Mouse (Mus musculus) limb, embryonic 15.5 days (tissue): Measurements from ENCODE around the gene Adprhl1. TPM values are rescaled to one million over a fixed set of nuclear protein-coding genes. Genes with fewer than 3 reads are reported as not detected.

Source experiments
- ATAC-seq: fragments of 200-750 bp; cut with Nextera tagmentation; 2 replicates; pipeline ENCODE4 v1.8.0; 2017; ENCODE audit warnings: low read depth, moderate TSS enrichment; ENCODE audit not compliant: insufficient number of reproducible peaks, low FRiP score, low TSS enrichment
- H3K27ac ChIP-seq: fragments of 300-500 bp; sonication (generic); 2 replicates; pipeline ENCODE4 v1.5.1; 2015; ENCODE audit warnings: moderate library complexity, mild to moderate bottlenecking, inconsistent platforms
- H3K27me3 ChIP-seq: fragments of 300-500 bp; sonication (generic); 2 replicates; pipeline ENCODE4 v1.6.1; 2015; ENCODE audit warnings: inconsistent platforms
- H3K36me3 ChIP-seq: fragments of 300-500 bp; sonication (generic); 2 replicates; pipeline ENCODE4 v1.6.1; 2015; ENCODE audit warnings: inconsistent platforms
- H3K4me1 ChIP-seq: fragments of 300-500 bp; sonication (generic); 2 replicates; pipeline ENCODE4 v1.6.1; 2015; ENCODE audit warnings: inconsistent platforms
- H3K4me2 ChIP-seq: fragments of 300-500 bp; sonication (generic); 2 replicates; pipeline ENCODE4 v1.6.1; 2015; ENCODE audit warnings: mild to moderate bottlenecking, inconsistent platforms
- H3K4me3 ChIP-seq: fragments of 300-500 bp; sonication (generic); 2 replicates; pipeline ENCODE4 v1.5.1; 2015; ENCODE audit warnings: mild to moderate bottlenecking, inconsistent platforms
- H3K9ac ChIP-seq: fragments of 300-500 bp; sonication (generic); 2 replicates; pipeline ENCODE4 v1.6.1; 2015; ENCODE audit warnings: inconsistent platforms
- H3K9me3 ChIP-seq: fragments of 300-500 bp; sonication (generic); 2 replicates; pipeline ENCODE4 v1.6.1; 2016; ENCODE audit warnings: inconsistent platforms
- WGBS: fragments of 180-500 bp; shearing (Covaris S2); methylation state at CpG from one replicate; pipeline ENCODE4 v1.1.7; 2015; 5-methylcytosine and 5-hydroxymethylcytosine counted together
- polyA plus RNA-seq: library from polyadenylated mRNA; unstranded; fragments of >200 nt; fragmentation: Nextera tagmentation; extraction: Ambion mirVana; gene quantifications from 2 replicates; pipeline ENCODE4 v1.2.1, GENCODE M21; 2015

Adprhl1 gene
- polyA plus RNA-seq, 1 experiment from 2014 or later: 5.0 TPM

DNA sequence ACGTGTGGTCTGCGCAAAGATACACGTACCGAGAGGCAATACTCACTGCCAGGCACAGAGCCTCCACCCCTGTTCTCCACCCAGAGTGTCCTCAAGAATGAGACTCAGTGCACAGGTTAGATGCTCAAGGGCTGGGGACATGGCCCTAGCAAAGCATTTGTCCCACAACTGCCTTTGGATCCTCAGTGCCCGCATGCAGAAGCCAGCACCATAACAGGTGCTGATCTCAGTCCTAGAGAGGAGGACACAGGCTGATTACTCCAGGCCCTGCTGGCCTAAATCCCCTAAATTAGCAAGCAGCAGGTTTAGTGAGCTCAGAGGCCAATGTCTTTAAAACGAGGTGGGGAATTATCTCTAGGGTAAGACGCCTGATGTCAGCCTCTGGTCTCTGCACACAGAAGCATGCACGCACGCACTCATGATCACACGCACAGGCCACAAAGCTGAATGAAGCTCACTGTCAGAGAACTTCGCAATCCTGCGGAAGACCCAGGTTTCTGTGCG is 65.9 kb downstream of the Adprhl1 start:
- no peak overlapping the region for H3K9ac ChIP-seq
- H3K4me1 ChIP-seq: no peaks in the 10 kb centered on the region
- no peak for ATAC-seq
- H3K4me3 ChIP-seq: no peak overlapping the region
- no peak overlapping the region for H3K4me2 ChIP-seq
- H3K9me3 ChIP-seq: no peaks in the 10 kb centered on the region
- H3K27me3 ChIP-seq: no peaks in the 10 kb centered on the region
- peaks cover 16% of the 10 kb centered on the region; the same call in 1 of the 2 replicates for H3K36me3 ChIP-seq
- H3K27ac ChIP-seq: no peak overlapping the region
- 88% methylated on average over 13 of the region's 13 CpGs for WGBS

DNA sequence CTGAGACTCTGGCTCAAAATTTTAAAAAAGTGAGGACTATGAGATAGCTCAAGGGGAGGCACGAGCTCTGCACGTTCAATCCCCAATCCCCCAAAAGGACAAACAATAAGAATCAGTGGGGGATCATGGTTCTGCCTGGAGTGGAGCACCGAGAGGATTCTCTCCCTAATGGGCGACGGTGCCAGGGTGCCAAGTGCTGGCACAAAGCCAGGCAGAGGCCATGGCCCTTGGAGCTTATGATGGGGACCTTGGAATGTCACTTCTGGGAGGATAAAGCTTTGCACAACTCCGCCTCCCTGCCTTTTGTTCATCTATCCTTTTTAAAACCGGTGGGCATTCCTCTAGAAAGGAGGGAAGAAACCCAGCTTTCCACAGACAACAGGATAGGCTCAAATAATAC is 66.3 kb downstream of the Adprhl1 start:
- Histone ChIP-seq H3K36me3 (peaks cover 16% of the 10 kb centered on the region; the same call in 1 of the 2 replicates), H3K4me1 (no peaks in the 10 kb centered on the region), H3K4me2 (no peak overlapping the region), H3K27me3 (no peaks in the 10 kb centered on the region), H3K27ac (no peak overlapping the region), H3K9ac (no peak overlapping the region), H3K9me3 (no peaks in the 10 kb centered on the region), H3K4me3 (no peak overlapping the region)
- WGBS: 75% methylated on average over 7 of the region's 7 CpGs
- ATAC-seq: no peak

DNA sequence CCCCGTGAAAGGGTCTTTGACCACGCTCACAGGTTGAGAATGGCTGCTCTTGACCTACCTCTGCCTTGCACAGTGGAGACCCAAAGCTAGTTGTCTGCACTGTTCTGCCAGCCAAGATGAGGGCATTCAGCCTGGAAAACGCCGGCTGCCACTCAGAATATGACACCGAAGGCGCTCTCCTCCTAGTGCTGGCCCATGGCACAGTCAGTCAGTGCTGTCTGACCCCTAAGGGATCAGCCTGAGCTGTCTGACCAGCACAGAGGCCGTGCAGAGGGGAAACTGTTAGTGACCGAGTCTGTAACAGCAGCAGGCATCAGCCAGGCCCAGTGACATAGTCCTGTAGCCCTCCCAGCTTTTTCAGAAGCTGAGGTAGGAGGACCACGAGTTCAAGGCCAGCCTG is 66.7 kb downstream of the Adprhl1 start:
- Histone ChIP-seq H3K27me3 (no peaks in the 10 kb centered on the region), H3K9me3 (no peaks in the 10 kb centered on the region), H3K27ac (no peak overlapping the region), H3K4me1 (no peaks in the 10 kb centered on the region), H3K4me2 (no peak overlapping the region), H3K36me3 (peaks cover 16% of the 10 kb centered on the region; the same call in 1 of the 2 replicates), H3K9ac (no peak overlapping the region), H3K4me3 (no peak overlapping the region)
- no peak for ATAC-seq
- WGBS: 80% methylated on average over 9 of the region's 9 CpGs

DNA sequence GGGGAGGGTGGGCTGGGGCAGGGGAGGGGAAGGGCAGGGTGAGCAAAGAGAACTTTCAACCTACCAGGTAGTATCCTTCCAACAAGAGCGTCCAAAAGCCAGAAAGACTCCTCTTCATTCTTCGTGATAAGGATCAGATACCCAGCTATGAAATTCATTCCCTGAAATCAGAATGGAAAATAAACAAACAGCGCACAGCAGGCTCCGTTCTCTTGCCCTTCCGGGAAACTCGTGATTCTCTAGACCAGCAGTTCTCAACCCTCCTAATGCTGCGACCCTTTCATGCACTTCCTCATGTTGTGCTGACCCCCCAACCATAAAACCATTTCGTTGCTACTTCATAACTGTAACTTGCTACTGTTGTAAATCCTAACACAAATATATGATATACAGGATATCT is 67.1 kb downstream of the Adprhl1 start:
- H3K9me3 ChIP-seq: no peaks in the 10 kb centered on the region
- no peak overlapping the region for H3K27ac ChIP-seq
- no peaks in the 10 kb centered on the region for H3K4me1 ChIP-seq
- no peak for ATAC-seq
- 82% methylated on average over 8 of the region's 8 CpGs for WGBS
- H3K4me2 ChIP-seq: no peak overlapping the region
- H3K27me3 ChIP-seq: no peaks in the 10 kb centered on the region
- H3K36me3 ChIP-seq: peaks cover 16% of the 10 kb centered on the region; the same call in 1 of the 2 replicates
- no peak overlapping the region for H3K4me3 ChIP-seq
- no peak overlapping the region for H3K9ac ChIP-seq

DNA sequence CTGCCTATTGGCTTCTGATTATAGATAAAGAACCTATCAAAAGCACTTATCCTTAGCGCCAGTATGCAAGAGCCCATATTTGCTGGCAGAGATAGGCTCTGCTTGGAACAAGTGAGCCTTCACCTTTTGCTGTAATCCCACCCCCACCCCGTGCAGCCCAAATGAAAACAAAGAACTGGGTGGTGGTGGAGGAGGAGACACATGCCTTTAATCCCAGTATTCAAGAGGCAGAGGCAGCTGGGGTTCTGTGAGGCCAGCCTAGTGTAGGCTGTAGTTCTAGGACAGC is 72.3 kb downstream of the Adprhl1 start:
- H3K4me1 ChIP-seq: no peaks in the 10 kb centered on the region
- no peak overlapping the region for H3K4me2 ChIP-seq
- no peak overlapping the region for H3K4me3 ChIP-seq
- H3K9me3 ChIP-seq: no peaks in the 10 kb centered on the region
- peaks cover 29% of the 10 kb centered on the region for H3K36me3 ChIP-seq
- H3K27ac ChIP-seq: no peak overlapping the region
- no peak for ATAC-seq
- H3K9ac ChIP-seq: no peak overlapping the region
- WGBS: 55% methylated on average over 2 of the region's 2 CpGs
- no peaks in the 10 kb centered on the region for H3K27me3 ChIP-seq

DNA sequence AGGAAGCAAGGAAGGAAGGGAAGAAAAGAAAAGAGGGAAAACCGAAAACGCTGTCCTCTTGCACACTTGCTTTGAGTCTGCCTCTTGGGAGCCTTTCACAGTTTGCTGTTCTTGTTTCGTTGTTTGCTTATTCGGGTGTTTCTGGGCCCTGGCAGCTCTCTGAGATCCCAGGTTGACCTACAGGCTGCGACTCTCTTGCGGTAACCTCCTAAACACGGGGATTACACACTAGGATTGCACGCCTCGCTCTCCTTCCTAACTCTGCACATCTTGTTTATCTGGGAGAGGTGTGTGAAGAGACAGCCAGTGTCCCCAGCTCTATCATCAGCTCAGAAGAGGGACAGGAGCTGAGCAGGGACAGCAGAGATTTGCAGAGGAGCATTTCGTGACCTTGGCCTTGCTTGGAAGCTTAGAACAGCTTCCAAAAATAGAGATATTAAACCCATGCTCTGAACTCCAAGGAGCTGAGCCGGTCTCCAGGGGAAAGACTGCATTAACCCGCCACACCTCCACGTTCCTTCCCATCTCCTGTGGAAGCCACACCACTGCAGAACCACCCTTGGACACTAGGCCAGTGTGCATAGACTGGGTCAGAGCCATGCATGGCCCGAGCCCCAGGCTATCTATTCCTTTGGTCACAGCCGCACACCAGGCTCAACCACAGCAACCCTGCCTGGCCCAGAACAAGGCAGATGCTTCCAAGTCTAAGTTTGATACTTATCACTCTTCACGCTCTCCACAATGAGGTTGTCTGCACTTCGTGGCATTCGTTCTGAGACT is 72.9 kb downstream of the Adprhl1 start:
- Histone ChIP-seq H3K27ac (no peak overlapping the region), H3K27me3 (no peaks in the 10 kb centered on the region), H3K9ac (no peak overlapping the region), H3K4me2 (no peak overlapping the region), H3K9me3 (no peaks in the 10 kb centered on the region), H3K4me1 (no peaks in the 10 kb centered on the region), H3K36me3 (peaks cover 34% of the 10 kb centered on the region), H3K4me3 (no peak overlapping the region)
- 85% methylated on average over 18 of the region's 18 CpGs for WGBS
- ATAC-seq: no peak

DNA sequence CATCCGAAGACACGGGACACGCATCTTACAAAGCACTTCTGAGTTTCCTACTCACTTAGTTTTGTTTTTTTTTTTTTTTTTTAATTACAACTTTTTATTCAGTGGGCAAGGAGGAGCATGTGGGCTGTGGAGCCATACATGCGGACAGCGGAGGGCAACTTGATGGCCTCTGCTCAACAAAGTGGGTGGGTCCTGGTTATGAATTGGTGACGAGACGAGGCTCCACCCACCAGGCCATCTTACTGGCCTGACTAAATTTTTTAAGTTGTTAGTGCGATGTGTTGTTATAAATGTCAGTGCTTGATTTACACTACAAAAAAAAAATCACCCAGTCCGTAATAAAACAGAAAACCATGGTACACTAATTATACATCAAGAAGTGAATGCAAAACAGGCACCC is 73.6 kb downstream of the Adprhl1 start:
- no peak overlapping the region for H3K27ac ChIP-seq
- H3K4me3 ChIP-seq: no peak overlapping the region
- no peak overlapping the region for H3K4me2 ChIP-seq
- H3K36me3 ChIP-seq: peaks cover 41% of the 10 kb centered on the region
- WGBS: 81% methylated on average over 9 of the region's 9 CpGs
- H3K4me1 ChIP-seq: no peaks in the 10 kb centered on the region
- H3K9me3 ChIP-seq: no peaks in the 10 kb centered on the region
- H3K9ac ChIP-seq: no peak overlapping the region
- H3K27me3 ChIP-seq: no peaks in the 10 kb centered on the region
- no peak for ATAC-seq

DNA sequence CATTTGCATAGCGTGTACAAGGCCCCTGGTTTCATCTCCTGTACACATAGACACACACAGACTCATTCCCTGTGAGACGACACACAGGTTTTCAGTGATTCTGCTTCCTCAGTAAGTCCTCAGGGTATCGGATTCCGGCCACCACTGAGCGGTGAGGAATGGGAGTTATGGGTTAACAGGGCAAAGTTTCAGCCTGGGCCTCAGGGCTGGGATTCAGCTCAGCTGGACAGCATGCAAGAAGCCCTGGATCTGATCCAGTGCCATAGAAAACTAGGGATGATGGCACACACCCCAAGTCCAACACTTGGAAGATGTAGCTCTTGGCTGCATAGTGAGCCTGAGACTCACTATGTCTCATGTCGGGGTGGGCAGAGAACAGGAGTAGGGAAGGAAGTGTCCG is 74.0 kb downstream of the Adprhl1 start:
- WGBS: 73% methylated on average over 7 of the region's 7 CpGs

DNA sequence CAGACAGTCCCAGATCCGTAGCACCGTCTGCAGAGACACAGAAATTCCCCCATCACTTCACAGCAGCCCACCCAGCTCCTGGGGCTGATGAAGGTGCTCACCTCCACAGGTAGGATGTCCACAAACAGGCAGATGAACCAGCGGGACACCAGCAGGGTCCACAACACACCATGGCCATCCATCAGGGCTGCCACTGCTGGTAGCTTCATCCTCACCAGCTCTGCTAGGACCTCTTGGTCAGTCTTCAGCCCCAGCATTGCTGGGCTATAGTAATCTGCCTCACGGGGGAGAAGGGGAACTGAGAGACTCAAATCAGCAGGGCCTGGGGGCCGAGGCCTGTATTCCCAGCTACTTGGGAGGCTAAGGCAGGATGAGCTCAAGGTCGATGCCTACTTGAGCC is 74.5 kb downstream of the Adprhl1 start:
- H3K27ac ChIP-seq: no peak overlapping the region
- H3K36me3 ChIP-seq: peaks cover 41% of the 10 kb centered on the region
- H3K4me3 ChIP-seq: no peak overlapping the region
- no peaks in the 10 kb centered on the region for H3K4me1 ChIP-seq
- no peaks in the 10 kb centered on the region for H3K27me3 ChIP-seq
- no peaks in the 10 kb centered on the region for H3K9me3 ChIP-seq
- no peak for ATAC-seq
- 70% methylated on average over 6 of the region's 6 CpGs for WGBS
- H3K4me2 ChIP-seq: no peak overlapping the region
- H3K9ac ChIP-seq: no peak overlapping the region

More for the DNA sequence above, 74.0 kb downstream of the Adprhl1 start:
- Histone ChIP-seq H3K27ac (no peak overlapping the region), H3K4me3 (no peak overlapping the region), H3K27me3 (no peaks in the 10 kb centered on the region), H3K9me3 (no peaks in the 10 kb centered on the region), H3K4me1 (no peaks in the 10 kb centered on the region), H3K9ac (no peak overlapping the region), H3K36me3 (peaks cover 41% of the 10 kb centered on the region), H3K4me2 (no peak overlapping the region)
- ATAC-seq: no peak

DNA sequence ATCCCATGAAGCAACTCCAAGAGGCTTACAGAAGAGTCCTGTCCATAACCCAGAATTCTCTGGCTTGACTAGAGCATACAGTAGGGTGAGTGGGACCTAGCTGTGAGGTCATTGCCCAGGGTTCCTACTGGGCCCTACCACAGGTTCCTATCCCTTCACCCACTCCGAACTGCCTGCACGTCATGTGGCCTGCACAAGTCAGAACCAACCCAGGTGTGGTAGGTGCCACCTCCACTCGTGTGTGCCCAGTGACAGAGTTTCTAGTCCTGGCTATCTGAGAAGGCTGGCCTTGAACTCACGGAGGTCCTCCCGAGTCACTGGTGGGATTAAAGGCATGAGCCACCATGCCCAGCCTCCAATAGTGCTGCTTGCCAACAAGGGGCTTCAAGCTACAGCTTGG is 75.8 kb downstream of the Adprhl1 start:
- Histone ChIP-seq H3K36me3 (peaks cover 50% of the 10 kb centered on the region), H3K4me3 (no peak overlapping the region), H3K27me3 (no peaks in the 10 kb centered on the region), H3K9me3 (no peaks in the 10 kb centered on the region), H3K27ac (no peak overlapping the region), H3K4me1 (no peaks in the 10 kb centered on the region), H3K4me2 (no peak overlapping the region), H3K9ac (no peak overlapping the region)
- ATAC-seq: no peak
- 90% methylated on average over 5 of the region's 5 CpGs for WGBS

DNA sequence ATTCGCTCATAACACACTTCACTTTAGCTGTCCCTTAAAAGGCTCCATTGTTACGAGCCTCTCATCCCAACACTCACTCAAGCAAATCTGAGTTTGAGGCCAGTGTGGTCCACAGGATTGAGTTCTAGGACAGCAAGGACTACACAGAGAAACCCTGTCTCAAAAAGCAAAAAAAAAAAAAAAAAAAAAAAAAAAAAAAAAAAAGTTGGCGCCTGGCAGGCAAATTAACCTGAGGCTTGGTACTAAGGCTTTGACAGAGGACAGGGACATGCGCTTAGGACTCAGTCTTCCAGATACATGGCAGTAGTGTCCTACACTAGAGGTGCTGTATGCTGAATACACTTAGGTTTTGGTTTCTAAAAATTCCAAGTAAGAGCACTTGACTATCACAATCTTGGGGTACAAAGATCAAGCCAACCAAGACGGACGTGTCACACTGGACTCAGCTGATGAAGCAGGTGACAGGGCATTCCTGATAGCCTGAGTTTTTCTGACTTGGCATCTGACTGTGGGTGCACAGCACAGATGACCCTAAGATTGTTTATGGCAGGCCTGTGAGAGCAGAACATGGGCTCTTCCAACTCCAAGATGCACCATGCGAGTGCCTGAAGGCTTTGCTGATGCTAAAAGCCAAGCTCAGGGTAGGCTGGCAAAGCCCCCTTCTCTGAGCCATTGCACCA is 76.6 kb downstream of the Adprhl1 start:
- Histone ChIP-seq H3K4me2 (no peak overlapping the region), H3K9me3 (no peaks in the 10 kb centered on the region), H3K4me1 (no peaks in the 10 kb centered on the region), H3K4me3 (no peak overlapping the region), H3K9ac (no peak overlapping the region), H3K27ac (no peak overlapping the region), H3K36me3 (peaks cover 58% of the 10 kb centered on the region), H3K27me3 (no peaks in the 10 kb centered on the region)
- no peak for ATAC-seq
- 97% methylated on average over 7 of the region's 7 CpGs for WGBS

DNA sequence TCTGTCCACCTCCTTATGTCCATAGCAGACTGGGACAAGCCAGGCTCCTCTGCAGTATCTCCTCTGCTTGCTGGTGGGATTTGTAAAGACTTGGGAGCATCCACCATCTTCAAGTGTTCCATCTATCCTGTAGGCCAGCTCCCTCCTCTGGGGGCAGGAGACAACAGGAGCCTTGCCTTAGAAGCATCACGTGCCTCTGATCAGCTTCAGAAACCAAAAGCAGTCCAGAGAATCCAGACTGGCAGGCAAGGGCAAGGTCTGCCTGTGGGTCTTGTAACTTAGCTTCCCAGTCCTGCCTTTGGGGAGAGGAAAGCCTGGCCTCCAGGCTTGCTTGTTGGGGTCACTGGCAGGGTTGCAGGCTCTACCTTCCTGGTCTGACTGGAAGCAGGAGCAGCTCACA is 78.3 kb downstream of the Adprhl1 start:
- H3K9me3 ChIP-seq: no peaks in the 10 kb centered on the region
- H3K9ac ChIP-seq: no peak overlapping the region
- H3K4me2 ChIP-seq: no peak overlapping the region
- H3K27me3 ChIP-seq: no peaks in the 10 kb centered on the region
- H3K27ac ChIP-seq: no peak overlapping the region
- peaks cover 72% of the 10 kb centered on the region for H3K36me3 ChIP-seq
- no peaks in the 10 kb centered on the region for H3K4me1 ChIP-seq
- WGBS: 68% methylated on average over 1 of the region's 1 CpGs
- ATAC-seq: no peak
- no peak overlapping the region for H3K4me3 ChIP-seq
